Mouse (Mus musculus) forebrain, embryonic 11.5 days (tissue): ENCODE measurements around the gene Pdk2. TPM values are rescaled to one million over a fixed set of nuclear protein-coding genes. Genes with fewer than 3 reads are reported as not detected.

Source experiments
- ATAC-seq: fragments of 200-750 bp; cut with Nextera tagmentation; replicated peaks from 2 replicates; pipeline ENCODE4 v1.8.0; 2017; ENCODE audit warnings: moderate TSS enrichment; ENCODE audit not compliant: low FRiP score
- DNase-seq: peaks from one replicate; pipeline ENCODE4 v3.0.0-alpha.2; 2017; ENCODE audit warnings: low spot score
- H3K27ac ChIP-seq: fragments of 300-500 bp; sonication (generic); 2 replicates; pipeline ENCODE4 v1.5.1; 2014; ENCODE audit warnings: low read depth, low read length
- H3K27me3 ChIP-seq: fragments of 300-500 bp; sonication (generic); 2 replicates; pipeline ENCODE4 v1.6.1; 2014; ENCODE audit warnings: mild to moderate bottlenecking, low read length, mixed read lengths; ENCODE audit not compliant: control insufficient read depth, insufficient read depth
- H3K36me3 ChIP-seq: fragments of 300-500 bp; sonication (generic); 2 replicates; pipeline ENCODE4 v1.6.1; 2014; ENCODE audit warnings: mild to moderate bottlenecking, low read length, moderate library complexity, mixed read lengths; ENCODE audit not compliant: control insufficient read depth, insufficient read depth
- H3K4me1 ChIP-seq: fragments of 300-500 bp; sonication (generic); replicated peaks from 2 replicates; pipeline ENCODE4 v1.6.1; 2014; ENCODE audit warnings: low read length, mixed read lengths; ENCODE audit not compliant: control insufficient read depth, insufficient read depth
- H3K4me2 ChIP-seq: fragments of 300-500 bp; sonication (generic); 2 replicates; pipeline ENCODE4 v1.6.1; 2014; ENCODE audit warnings: low read depth, mild to moderate bottlenecking, low read length, moderate library complexity, mixed read lengths; ENCODE audit not compliant: severe bottlenecking
- H3K4me3 ChIP-seq: fragments of 300-500 bp; sonication (generic); 2 replicates; pipeline ENCODE4 v1.5.1; 2014; ENCODE audit warnings: low read depth, low read length
- H3K9ac ChIP-seq: fragments of 300-500 bp; sonication (generic); 2 replicates; pipeline ENCODE4 v1.6.1; 2014; ENCODE audit warnings: low read length
- H3K9me3 ChIP-seq: fragments of 300-500 bp; sonication (generic); 2 replicates; pipeline ENCODE4 v1.6.1; 2016; ENCODE audit warnings: low read length, mixed read lengths; ENCODE audit not compliant: control insufficient read depth
- WGBS: fragments of 180-500 bp; shearing (Covaris S2); extraction: QIAGEN DNeasy Blood & Tissue Kit; methylation state at CpG from one replicate; pipeline ENCODE4 v1.1.7; 2014; 5-methylcytosine and 5-hydroxymethylcytosine counted together
- polyA plus RNA-seq: library from polyadenylated mRNA; unstranded; fragments of >200 nt; fragmentation: Nextera tagmentation; extraction: Ambion mirVana; gene quantifications from 2 replicates; pipeline ENCODE4 v1.2.1, GENCODE M21; 2014

The Pdk2 gene
- polyA plus RNA-seq, 1 experiment from 2014 or later: 17.4 TPM

- H3K4me1 ChIP-seq: peaks cover 28% of the 10 kb centered on the region
- under 1% methylated on average over 60 of the region's 69 CpGs for WGBS
- peak; percentile 89 for ATAC-seq
Observed at GRCm38 (mm10) chr11:94990749-94991577, 50.2 kb downstream of the Pdk2 start, which contains the start of gene Ppp1r9b. TSS of gene Ppp1r9b (plus strand) at chr11:94991035.

GRCm38 (mm10) chr11:94990102-94990748 is 50.9 kb downstream of the Pdk2 start:
- peak overlapping the region; percentile 89 for H3K4me3 ChIP-seq
- no peaks in the 10 kb centered on the region for H3K27me3 ChIP-seq
- no peak for DNase-seq
- H3K36me3 ChIP-seq: no peaks in the 10 kb centered on the region
- 45% methylated on average over 6 of the region's 6 CpGs for WGBS
- peak overlapping the region; percentile 99; the same call in 1 of the 2 replicates for H3K4me2 ChIP-seq
- no peaks in the 10 kb centered on the region for H3K9me3 ChIP-seq
- peak overlapping the region; percentile 37; the same call in 1 of the 2 replicates for H3K27ac ChIP-seq
- H3K4me1 ChIP-seq: peaks cover 24% of the 10 kb centered on the region
- H3K9ac ChIP-seq: peak overlapping the region; percentile 94
- no peak for ATAC-seq

More at GRCm38 (mm10) chr11:94990749-94991577, 50.2 kb downstream of the Pdk2 start, which contains the start of gene Ppp1r9b:
- peak within 1 kb of the TSS; percentile 81 for H3K27ac ChIP-seq
- peak within 1 kb of the TSS; percentile 94 for H3K9ac ChIP-seq
- H3K27me3 ChIP-seq: no peaks in the 10 kb centered on the region
- H3K9me3 ChIP-seq: no peaks in the 10 kb centered on the region
- no peaks in the 10 kb centered on the region; the same call in 1 of the 2 replicates for H3K36me3 ChIP-seq
- peak; percentile 97 for DNase-seq
- H3K4me3 ChIP-seq: peak within 1 kb of the TSS; percentile 89
- H3K4me2 ChIP-seq: peak within 1 kb of the TSS; percentile 99

GRCm38 (mm10) chr11:94989562-94990017 is 51.6 kb downstream of the Pdk2 start:
- Histone ChIP-seq H3K4me3 (peak overlapping the region; percentile 49), H3K9me3 (no peaks in the 10 kb centered on the region), H3K27me3 (no peaks in the 10 kb centered on the region), H3K4me2 (peak overlapping the region; percentile 61), H3K27ac (peak overlapping the region; percentile 85), H3K9ac (peak overlapping the region; percentile 83), H3K4me1 (peaks cover 20% of the 10 kb centered on the region), H3K36me3 (no peaks in the 10 kb centered on the region)
- under 1% methylated on average over 12 of the region's 12 CpGs for WGBS
- DNase-seq (peak; percentile 89), ATAC-seq (peak; percentile 70)

GRCm38 (mm10) chr11:94988780-94989561 is 52.2 kb downstream of the Pdk2 start:
- H3K27ac ChIP-seq: peak overlapping the region; percentile 85
- no peaks in the 10 kb centered on the region for H3K27me3 ChIP-seq
- ATAC-seq (no peak), DNase-seq (peak; percentile 54)
- peak overlapping the region; percentile 83 for H3K9ac ChIP-seq
- WGBS: 22% methylated on average over 10 of the region's 10 CpGs
- peak overlapping the region; percentile 61 for H3K4me2 ChIP-seq
- H3K36me3 ChIP-seq: no peaks in the 10 kb centered on the region
- H3K4me1 ChIP-seq: peaks cover 20% of the 10 kb centered on the region
- H3K9me3 ChIP-seq: no peaks in the 10 kb centered on the region
- H3K4me3 ChIP-seq: peak overlapping the region; percentile 49

GRCm38 (mm10) chr11:94987851-94988250 is 53.3 kb downstream of the Pdk2 start:
- no peaks in the 10 kb centered on the region for H3K36me3 ChIP-seq
- peaks cover 13% of the 10 kb centered on the region for H3K4me1 ChIP-seq
- no peak overlapping the region for H3K4me3 ChIP-seq
- no peaks in the 10 kb centered on the region for H3K9me3 ChIP-seq
- ATAC-seq: no peak
- 83% methylated on average over 8 of the region's 8 CpGs for WGBS
- H3K27me3 ChIP-seq: no peaks in the 10 kb centered on the region
- H3K9ac ChIP-seq: no peak overlapping the region
- no peak overlapping the region for H3K27ac ChIP-seq
- no peak for DNase-seq
- H3K4me2 ChIP-seq: no peak overlapping the region

GRCm38 (mm10) chr11:94987341-94987740 is 53.8 kb downstream of the Pdk2 start:
- no peak overlapping the region for H3K4me3 ChIP-seq
- WGBS: 43% methylated on average over 6 of the region's 6 CpGs
- H3K27ac ChIP-seq: no peak overlapping the region
- ATAC-seq: no peak
- no peak overlapping the region for H3K4me2 ChIP-seq
- H3K9ac ChIP-seq: no peak overlapping the region
- no peaks in the 10 kb centered on the region for H3K36me3 ChIP-seq
- no peak for DNase-seq
- H3K4me1 ChIP-seq: peaks cover 11% of the 10 kb centered on the region
- no peaks in the 10 kb centered on the region for H3K27me3 ChIP-seq
- H3K9me3 ChIP-seq: no peaks in the 10 kb centered on the region

GRCm38 (mm10) chr11:94986435-94986834 is 54.7 kb downstream of the Pdk2 start:
- Histone ChIP-seq H3K9ac (no peak overlapping the region), H3K4me2 (no peak overlapping the region), H3K4me3 (no peak overlapping the region), H3K27ac (no peak overlapping the region), H3K4me1 (peaks cover 11% of the 10 kb centered on the region), H3K36me3 (no peaks in the 10 kb centered on the region), H3K9me3 (no peaks in the 10 kb centered on the region), H3K27me3 (no peaks in the 10 kb centered on the region)
- ATAC-seq: no peak
- DNase-seq: no peak
- WGBS: 63% methylated on average over 2 of the region's 2 CpGs

GRCm38 (mm10) chr11:94985822-94986221 is 55.3 kb downstream of the Pdk2 start:
- H3K4me3 ChIP-seq: no peak overlapping the region
- 86% methylated on average over 5 of the region's 5 CpGs for WGBS

More at GRCm38 (mm10) chr11:94985822-94986221, 55.3 kb downstream of the Pdk2 start:
- Histone ChIP-seq H3K4me2 (no peak overlapping the region), H3K27me3 (no peaks in the 10 kb centered on the region), H3K9me3 (no peaks in the 10 kb centered on the region), H3K27ac (no peak overlapping the region), H3K4me1 (peaks cover 11% of the 10 kb centered on the region), H3K36me3 (no peaks in the 10 kb centered on the region), H3K9ac (no peak overlapping the region)
- DNase-seq (no peak), ATAC-seq (no peak)
